Mouse (Mus musculus): ENCODE results near the gene Ppp6r1. TPM values are rescaled to one million over a fixed set of nuclear protein-coding genes. Genes with fewer than 3 reads are reported as not detected.

Ppp6r1 gene
- polyA plus RNA-seq, 1 experiment: 23.5 TPM

DNA sequence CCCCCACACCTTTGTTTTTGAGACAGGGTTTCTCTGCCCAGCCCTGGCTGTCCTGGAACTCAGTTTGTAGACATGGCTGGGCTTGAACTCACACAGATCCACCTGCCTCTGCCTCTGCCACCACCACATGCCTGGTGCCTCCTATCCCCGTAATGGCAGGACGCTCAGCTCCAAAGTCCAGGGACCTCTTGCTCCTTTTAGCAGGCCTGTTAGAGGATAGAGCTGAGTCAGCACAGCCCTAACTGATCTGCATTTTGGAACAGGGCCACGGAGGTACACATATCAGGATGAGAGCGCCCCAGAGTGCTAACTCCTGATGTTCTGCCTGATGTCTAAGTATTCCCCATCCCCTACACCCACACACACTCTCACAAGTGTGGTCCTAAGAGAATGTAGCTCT lies 27.8 kb downstream of the Ppp6r1 start, which contains the start of gene Tmem86b:
Gene Tmem86b (minus strand): TSS at position 392 of the 400 bp plus-strand sequence.
- no peak for TF ChIP-seq TAL1 (IDR thresholded peaks at IDR 0.05; ENCODE audit: low read length)
- peak; percentile 36; the same call in 1 of the 2 replicates for TF ChIP-seq GATA1 (IDR thresholded peaks at IDR 0.05; ENCODE audit: low read length)
- H3K9me3 ChIP-seq (ENCODE audit: control insufficient read depth, low read length): no peaks in the 10 kb centered on the region
- H3K27me3 ChIP-seq (ENCODE audit: control insufficient read depth): no peaks in the 10 kb centered on the region
- H3K4me3 ChIP-seq (replicated peaks): peak within 1 kb of the TSS; percentile 74
- peaks cover 97% of the 10 kb centered on the region for H3K36me3 ChIP-seq (ENCODE audit: control insufficient read depth)
- H3K4me1 ChIP-seq (ENCODE audit: control insufficient read depth): peaks cover 73% of the 10 kb centered on the region

DNA sequence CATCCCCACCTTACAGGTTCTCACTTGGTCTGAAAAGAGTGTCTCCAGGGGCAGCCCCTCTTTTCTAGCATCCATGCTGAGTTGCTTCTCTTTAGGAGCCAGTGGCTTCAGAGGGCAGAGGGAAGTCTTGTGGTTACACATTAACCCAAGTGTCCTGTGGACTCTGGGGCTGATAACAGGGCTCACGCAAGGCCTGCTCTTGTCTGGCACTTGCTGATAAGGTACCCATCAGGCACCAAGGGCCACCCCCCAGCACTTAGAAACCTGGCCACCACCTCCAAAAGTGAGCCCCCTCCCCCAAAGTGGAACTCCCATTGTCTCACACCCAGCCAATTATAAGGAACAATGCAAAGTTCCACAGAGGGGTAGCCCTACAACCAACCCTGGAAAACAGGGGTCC lies 28.6 kb downstream of the Ppp6r1 start:
- peak; percentile 96 for TF ChIP-seq GATA1 (IDR thresholded peaks at IDR 0.05; ENCODE audit: low read length)
- peak; percentile 95 for TF ChIP-seq TAL1 (IDR thresholded peaks at IDR 0.05; ENCODE audit: low read length)
- Histone ChIP-seq H3K9me3 (ENCODE audit: control insufficient read depth, low read length) (no peaks in the 10 kb centered on the region), H3K4me1 (ENCODE audit: control insufficient read depth) (peaks cover 77% of the 10 kb centered on the region), H3K27me3 (ENCODE audit: control insufficient read depth) (no peaks in the 10 kb centered on the region), H3K36me3 (ENCODE audit: control insufficient read depth) (peaks cover 95% of the 10 kb centered on the region), H3K4me3 (replicated peaks) (peak overlapping the region; percentile 74)

DNA sequence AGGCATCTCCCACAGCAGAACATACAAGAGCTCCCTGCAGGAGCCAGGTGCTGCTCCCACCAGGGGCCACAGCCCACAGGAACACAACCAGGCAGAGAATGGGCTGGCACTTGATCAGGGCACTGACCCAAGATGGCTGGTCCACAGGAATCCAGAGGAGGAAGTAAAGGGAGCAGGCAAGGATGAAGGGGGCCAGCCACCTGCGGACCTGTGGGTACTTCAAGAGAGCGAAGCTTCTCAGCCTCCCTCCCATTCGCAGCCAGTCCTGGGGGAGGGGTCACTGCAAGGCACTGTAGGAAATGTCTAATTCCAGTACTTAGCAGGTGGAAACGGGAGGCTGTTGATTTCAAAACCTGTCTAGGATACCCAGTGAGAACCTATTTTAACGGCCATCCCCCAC lies 29.2 kb downstream of the Ppp6r1 start:
- H3K4me1 ChIP-seq (ENCODE audit: control insufficient read depth): peaks cover 79% of the 10 kb centered on the region
- no peaks in the 10 kb centered on the region for H3K27me3 ChIP-seq (ENCODE audit: control insufficient read depth)
- peaks cover 93% of the 10 kb centered on the region for H3K36me3 ChIP-seq (ENCODE audit: control insufficient read depth)
- H3K4me3 ChIP-seq (replicated peaks): peak overlapping the region; percentile 74
- TF ChIP-seq GATA1 (IDR thresholded peaks at IDR 0.05; ENCODE audit: low read length) (no peak), TAL1 (IDR thresholded peaks at IDR 0.05; ENCODE audit: low read length) (no peak)
- no peaks in the 10 kb centered on the region for H3K9me3 ChIP-seq (ENCODE audit: control insufficient read depth, low read length)

DNA sequence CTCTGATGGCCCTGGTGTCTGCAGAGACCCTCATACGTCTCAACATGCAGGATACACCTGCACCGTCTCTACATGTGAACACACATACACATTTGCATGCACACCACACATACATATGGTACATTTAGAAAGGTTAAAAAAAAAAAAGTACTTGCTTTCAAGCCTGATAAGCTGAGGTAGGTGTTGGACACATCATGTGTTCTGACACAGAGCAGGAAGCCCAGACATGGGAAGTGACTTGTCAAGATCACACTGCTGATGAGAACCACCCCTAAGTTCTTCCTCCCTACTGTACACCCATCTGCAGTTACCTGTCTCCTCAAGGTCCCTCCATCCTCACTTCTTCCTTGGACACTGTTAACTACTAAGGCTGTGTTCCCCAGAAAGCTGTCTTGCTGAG lies 32.9 kb downstream of the Ppp6r1 start:
- Histone ChIP-seq H3K4me1 (ENCODE audit: control insufficient read depth) (peaks cover 60% of the 10 kb centered on the region), H3K36me3 (ENCODE audit: control insufficient read depth) (peaks cover 58% of the 10 kb centered on the region), H3K27me3 (ENCODE audit: control insufficient read depth) (no peaks in the 10 kb centered on the region), H3K9me3 (ENCODE audit: control insufficient read depth, low read length) (no peaks in the 10 kb centered on the region), H3K4me3 (replicated peaks) (no peak overlapping the region)
- TF ChIP-seq TAL1 (IDR thresholded peaks at IDR 0.05; ENCODE audit: low read length): no peak
- TF ChIP-seq GATA1 (IDR thresholded peaks at IDR 0.05; ENCODE audit: low read length): no peak

DNA sequence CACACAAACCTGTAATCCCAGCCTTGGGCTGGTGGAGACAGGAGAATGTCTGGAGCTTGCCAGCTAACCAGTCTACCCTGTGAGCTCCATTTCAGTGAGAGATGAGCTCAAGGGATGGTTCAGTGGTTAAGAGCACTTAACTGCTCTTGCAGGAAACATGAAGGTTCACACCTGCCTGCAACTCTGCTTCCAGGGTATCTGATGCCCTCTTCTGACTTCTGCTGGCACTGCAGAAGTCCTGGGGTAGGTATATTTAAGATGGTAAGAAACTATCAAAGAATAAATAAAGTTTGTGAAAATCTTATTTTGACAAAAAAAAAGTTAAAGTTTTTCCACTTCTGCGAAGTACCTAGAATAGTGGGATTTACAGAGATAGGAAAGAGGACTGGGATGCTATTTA lies 34.5 kb downstream of the Ppp6r1 start:
- H3K9me3 ChIP-seq (ENCODE audit: control insufficient read depth, low read length): no peaks in the 10 kb centered on the region
- H3K4me1 ChIP-seq (ENCODE audit: control insufficient read depth): peaks cover 54% of the 10 kb centered on the region
- H3K27me3 ChIP-seq (ENCODE audit: control insufficient read depth): no peaks in the 10 kb centered on the region
- TF ChIP-seq TAL1 (IDR thresholded peaks at IDR 0.05; ENCODE audit: low read length): no peak
- no peak for TF ChIP-seq GATA1 (IDR thresholded peaks at IDR 0.05; ENCODE audit: low read length)
- H3K4me3 ChIP-seq (replicated peaks): no peak overlapping the region
- peaks cover 42% of the 10 kb centered on the region for H3K36me3 ChIP-seq (ENCODE audit: control insufficient read depth)

DNA sequence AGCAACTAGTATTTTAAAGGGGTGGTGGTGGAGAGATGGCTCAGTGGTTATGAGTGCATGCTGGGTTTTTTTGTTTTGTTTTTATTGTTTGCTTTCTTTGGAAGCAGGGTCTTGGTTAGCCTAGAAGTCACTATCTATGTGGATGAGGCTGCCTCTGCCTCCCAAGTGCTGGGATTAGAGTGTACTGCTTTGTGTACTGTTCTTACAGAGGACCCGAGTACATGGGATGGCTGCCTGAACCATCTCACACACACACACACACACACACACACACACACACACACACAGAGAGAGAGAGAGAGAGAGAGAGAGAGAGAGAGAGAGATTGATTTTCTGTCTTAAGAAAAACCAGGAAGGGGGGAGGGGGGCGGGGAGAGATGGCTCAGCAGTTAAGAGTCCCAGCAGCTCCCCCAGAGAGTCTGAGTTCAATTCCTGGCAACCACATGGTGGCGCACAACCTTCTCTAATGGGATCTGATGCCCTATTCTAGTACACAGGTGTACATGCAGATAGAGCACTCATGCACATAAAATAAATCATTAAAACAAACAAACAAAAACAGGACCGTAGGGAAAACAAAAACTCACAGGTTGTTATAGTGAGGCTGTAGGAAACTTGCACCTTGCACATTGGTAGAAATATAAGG lies 35.2 kb downstream of the Ppp6r1 start:
- TF ChIP-seq TAL1 (IDR thresholded peaks at IDR 0.05; ENCODE audit: low read length) (no peak), GATA1 (IDR thresholded peaks at IDR 0.05; ENCODE audit: low read length) (no peak)
- no peaks in the 10 kb centered on the region for H3K9me3 ChIP-seq (ENCODE audit: control insufficient read depth, low read length)
- H3K4me3 ChIP-seq (replicated peaks): no peak overlapping the region
- H3K36me3 ChIP-seq (ENCODE audit: control insufficient read depth): peaks cover 36% of the 10 kb centered on the region
- no peaks in the 10 kb centered on the region for H3K27me3 ChIP-seq (ENCODE audit: control insufficient read depth)
- peaks cover 47% of the 10 kb centered on the region for H3K4me1 ChIP-seq (ENCODE audit: control insufficient read depth)

DNA sequence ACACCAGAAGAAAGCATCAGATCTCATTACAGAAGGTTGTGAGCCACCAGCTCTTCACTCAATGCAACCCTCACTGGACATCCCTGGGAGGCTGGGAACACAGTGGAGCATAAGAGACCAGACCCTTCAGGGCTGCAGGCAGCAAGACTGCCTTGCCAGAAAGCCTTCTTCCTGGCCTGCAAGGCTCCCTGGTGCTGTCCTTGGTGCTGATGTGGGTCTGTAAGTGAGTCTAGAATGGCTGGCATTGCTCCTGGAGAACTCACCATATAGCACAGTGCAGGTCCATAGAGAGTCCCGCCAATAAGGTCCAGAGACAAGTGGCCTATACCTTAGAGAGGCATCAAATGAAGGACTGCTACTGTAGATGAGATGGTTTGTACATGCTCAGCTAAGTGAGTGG lies 38.8 kb downstream of the Ppp6r1 start:
- peaks cover 2% of the 10 kb centered on the region; the same call in 1 of the 2 replicates for H3K27me3 ChIP-seq (ENCODE audit: control insufficient read depth)
- no peaks in the 10 kb centered on the region for H3K9me3 ChIP-seq (ENCODE audit: control insufficient read depth, low read length)
- TF ChIP-seq TAL1 (IDR thresholded peaks at IDR 0.05; ENCODE audit: low read length) (no peak), GATA1 (IDR thresholded peaks at IDR 0.05; ENCODE audit: low read length) (no peak)
- no peak overlapping the region for H3K4me3 ChIP-seq (replicated peaks)
- peaks cover 14% of the 10 kb centered on the region for H3K4me1 ChIP-seq (ENCODE audit: control insufficient read depth)
- H3K36me3 ChIP-seq (ENCODE audit: control insufficient read depth): peaks cover 2% of the 10 kb centered on the region

DNA sequence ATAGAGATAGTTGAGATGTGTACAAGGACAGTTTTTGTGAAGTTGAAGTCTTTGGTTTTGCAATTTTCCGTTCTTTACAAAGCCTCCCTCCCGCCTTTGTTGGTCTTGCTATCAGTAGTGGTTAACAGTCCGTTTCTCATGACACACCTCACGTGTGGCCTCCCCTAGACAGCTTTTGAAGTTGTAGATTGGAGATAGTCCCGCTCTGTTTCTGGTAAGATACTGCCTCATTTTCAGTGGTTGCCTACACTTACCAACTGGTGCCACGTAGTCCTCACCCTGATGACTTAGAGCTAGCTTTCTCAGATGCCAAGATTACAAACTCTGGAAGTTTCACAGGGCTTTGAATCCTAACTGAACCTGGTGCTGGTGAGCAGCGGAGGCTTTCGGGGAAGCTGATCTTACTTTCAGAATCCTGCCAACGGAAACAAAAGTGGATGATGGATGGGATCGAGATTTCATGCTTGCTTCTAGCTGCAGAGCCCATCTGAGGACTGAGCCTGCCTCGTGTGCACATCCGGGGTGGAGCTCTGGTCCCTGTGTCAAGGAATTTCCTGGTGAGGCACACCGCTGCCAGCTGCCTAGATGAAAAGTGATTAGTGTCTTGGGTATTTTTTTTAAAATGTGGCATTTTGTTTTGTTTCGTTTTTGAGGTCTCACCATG lies 44.9 kb downstream of the Ppp6r1 start:
- TF ChIP-seq GATA1 (IDR thresholded peaks at IDR 0.05; ENCODE audit: low read length): no peak
- TF ChIP-seq TAL1 (IDR thresholded peaks at IDR 0.05; ENCODE audit: low read length): no peak
- H3K27me3 ChIP-seq (ENCODE audit: control insufficient read depth): peaks cover 5% of the 10 kb centered on the region; the same call in 1 of the 2 replicates
- peaks cover 2% of the 10 kb centered on the region for H3K4me1 ChIP-seq (ENCODE audit: control insufficient read depth)
- H3K4me3 ChIP-seq (replicated peaks): no peak overlapping the region
- no peaks in the 10 kb centered on the region for H3K9me3 ChIP-seq (ENCODE audit: control insufficient read depth, low read length)
- no peaks in the 10 kb centered on the region for H3K36me3 ChIP-seq (ENCODE audit: control insufficient read depth)

DNA sequence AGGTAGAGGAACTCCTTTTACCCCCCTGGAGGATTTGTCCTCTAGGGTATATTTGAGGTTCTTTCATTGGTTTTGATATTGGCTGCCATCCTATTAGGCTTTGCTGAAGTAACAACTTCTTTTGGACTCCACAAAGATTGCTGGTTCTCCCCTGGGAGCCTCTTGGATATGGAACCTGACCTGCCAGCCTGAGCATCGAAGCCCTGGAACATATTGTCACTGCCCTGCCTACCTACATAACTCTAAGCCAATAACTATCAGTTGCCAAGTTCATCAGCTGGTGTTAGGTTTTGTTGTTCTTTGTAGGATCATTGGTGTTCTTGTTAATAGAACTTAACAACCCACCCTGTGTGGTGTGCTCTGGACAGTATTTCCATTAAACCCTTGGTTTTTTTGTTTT lies 45.9 kb downstream of the Ppp6r1 start:
- peaks cover 4% of the 10 kb centered on the region for H3K4me1 ChIP-seq (ENCODE audit: control insufficient read depth)
- no peaks in the 10 kb centered on the region for H3K36me3 ChIP-seq (ENCODE audit: control insufficient read depth)
- peaks cover 2% of the 10 kb centered on the region; the same call in 1 of the 2 replicates for H3K27me3 ChIP-seq (ENCODE audit: control insufficient read depth)
- TF ChIP-seq GATA1 (IDR thresholded peaks at IDR 0.05; ENCODE audit: low read length) (no peak), TAL1 (IDR thresholded peaks at IDR 0.05; ENCODE audit: low read length) (no peak)
- no peaks in the 10 kb centered on the region for H3K9me3 ChIP-seq (ENCODE audit: control insufficient read depth, low read length)
- no peak overlapping the region for H3K4me3 ChIP-seq (replicated peaks)
